Comparison of ENCODE assay signal across 9 mouse cellular contexts in the genomic region with DNA sequence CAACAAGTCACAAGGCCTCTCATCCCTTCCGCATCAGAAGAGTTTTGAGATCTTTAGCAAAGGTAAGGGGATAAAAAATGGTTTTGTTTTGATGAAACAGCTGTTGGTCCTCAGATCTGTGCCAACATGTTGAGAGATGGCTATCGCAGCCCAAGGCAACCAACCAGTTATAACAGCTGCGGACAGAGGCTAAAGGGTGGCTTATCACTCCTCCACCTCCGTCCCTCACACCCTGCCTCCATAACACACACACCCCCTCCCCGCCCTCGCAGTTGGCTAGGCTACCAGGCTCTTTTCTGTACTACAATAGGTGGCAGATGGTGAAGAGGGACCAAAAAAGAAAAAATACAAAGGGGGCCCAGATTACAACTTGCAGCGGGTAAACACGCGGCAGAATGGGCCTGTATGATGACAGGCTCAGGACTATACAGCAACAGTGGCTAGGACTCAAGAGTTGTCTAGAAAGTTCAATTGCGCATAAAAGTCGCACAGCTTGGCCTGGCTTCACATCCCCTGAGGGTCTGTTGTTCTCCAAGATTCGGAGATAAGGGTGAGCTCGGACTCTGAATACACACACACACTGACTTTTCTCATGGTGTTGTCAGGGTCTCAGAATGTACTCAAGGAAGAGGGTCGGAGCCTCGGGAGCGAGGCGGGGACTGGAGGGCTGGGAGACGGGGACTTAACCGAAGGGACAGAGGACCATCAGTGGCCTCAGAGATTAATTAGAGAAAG. TPM values are rescaled to one million over a fixed set of nuclear protein-coding genes. Genes with fewer than 3 reads are reported as not detected.
A peak's percentile ranks its signal among the peaks of the same experiment; 100 is the strongest.
DNase-seq lines count a peak whose midpoint lies in the region; ATAC-seq and TF ChIP-seq lines count a peak whose summit lies in the region.
"Had no signal": no experiment of that assay in that cellular context is flagged by ENCODE, and none has a peak within 500 bp of the region (broad histone marks: within the 10 kb centered on the region; RNA-seq: fewer than 3 reads in every experiment).

No protein-coding gene starts in this region.

- TF ChIP-seq EP300 in CH12.LX (IDR thresholded peaks at IDR 0.05; ENCODE audit: low read length): no peak

- in situ Hi-C loops in CH12.LX (cut with MboI; ENCODE audit: low pct_ligation_motif_present, low pct_unique_long_range_greater_than_20kb, low sequenced_read_pairs): no loop called here

- peak overlapping the region; percentile 70 for H3K9ac ChIP-seq in CH12.LX (ENCODE audit: insufficient read depth, low read depth)
- H3K9ac ChIP-seq in embryonic facial prominence, embryonic 11.5 days (replicated peaks; ENCODE audit: low read length): peak overlapping the region; percentile 73
- H3K9ac ChIP-seq in hindbrain, embryonic 14.5 days: peak overlapping the region; percentile 85
- H3K9ac ChIP-seq in liver, embryonic 13.5 days: peak overlapping the region; percentile 98

- TF ChIP-seq RAD21 in CH12.LX (IDR thresholded peaks at IDR 0.05; ENCODE audit: low read depth, low read length): no peak

- H3K4me2 ChIP-seq in CH12.LX (ENCODE audit: insufficient read depth, low read depth, poor library complexity, severe bottlenecking): peak overlapping the region; percentile 80
- peak overlapping the region; percentile 80 for H3K4me2 ChIP-seq in embryonic facial prominence, embryonic 11.5 days (ENCODE audit: low read depth, low read length)
- peak overlapping the region; percentile 86 for H3K4me2 ChIP-seq in hindbrain, embryonic 14.5 days (replicated peaks)
- H3K4me2 ChIP-seq in liver, embryonic 13.5 days: peak overlapping the region; percentile 90

- peak; percentile 56 for DNase-seq in embryo, embryonic 10.5 days (ENCODE audit: low spot score)
- DNase-seq in embryo, embryonic 11 days: no peak
- DNase-seq in CH12.LX (ENCODE audit: extremely low read depth): no peak
- DNase-seq in embryonic facial prominence, embryonic 11.5 days (ENCODE audit: low spot score): peak; percentile 24
- DNase-seq in hindbrain, embryonic 14.5 days (ENCODE audit: low spot score): no peak
- DNase-seq in liver, embryonic 13.5 days: peak; percentile 83
- peak; percentile 37 to 56 for DNase-seq in natural killer cell, adult 2 months (ENCODE audit: low spot score in 2 of 2)
- no peak for DNase-seq in frontal cortex, adult 2 months (ENCODE audit: extremely low spot score in 1 of 2, low spot score in 1 of 2)

- 0 out of 2 replicates have a peak, but pooled peaks have one; percentile 11 for ATAC-seq in embryonic facial prominence, embryonic 11.5 days (replicated peaks; ENCODE audit: insufficient number of reproducible peaks, low FRiP score, low TSS enrichment, low read depth)
- no peak; the same call in 1 of the 2 replicates for ATAC-seq in hindbrain, embryonic 14.5 days (ENCODE audit: low FRiP score)
- ATAC-seq in liver, embryonic 13.5 days (ENCODE audit: low read depth): peak; percentile 64

- TF ChIP-seq POLR2A in CH12.LX (IDR thresholded peaks at IDR 0.05; ENCODE audit: low read depth, low read length): no peak

- dilution Hi-C loops in CH12.LX (cut with MboI; ENCODE audit: extremely low pct_ligation_motif_present, extremely low pct_unique_long_range_greater_than_20kb, low sequenced_read_pairs): no loop called here

- H3K27me3 ChIP-seq in CH12.LX (replicated peaks): peaks cover 21% of the 10 kb centered on the region
- H3K27me3 ChIP-seq in embryonic facial prominence, embryonic 11.5 days (ENCODE audit: control insufficient read depth, insufficient read depth, low read length): no peaks in the 10 kb centered on the region
- H3K27me3 ChIP-seq in hindbrain, embryonic 14.5 days (ENCODE audit: control insufficient read depth, insufficient read depth, low read length): no peaks in the 10 kb centered on the region
- no peaks in the 10 kb centered on the region for H3K27me3 ChIP-seq in liver, embryonic 13.5 days

- TF ChIP-seq CTCF in CH12.LX (conservative IDR thresholded peaks at IDR 0.05 in 1 of 2, IDR thresholded peaks at IDR 0.05 in 1 of 2; ENCODE audit: low read depth in 2 of 2, low read length in 2 of 2): no peak

- no peak overlapping the region for H3K27ac ChIP-seq in CH12.LX (ENCODE audit: insufficient read depth, low read depth)
- H3K27ac ChIP-seq in embryonic facial prominence, embryonic 11.5 days (replicated peaks; ENCODE audit: low read depth, low read length): peak overlapping the region; percentile 3; the same call in 1 of the 2 replicates
- peak overlapping the region; percentile 79 for H3K27ac ChIP-seq in hindbrain, embryonic 14.5 days
- peak overlapping the region; percentile 100 for H3K27ac ChIP-seq in liver, embryonic 13.5 days

- whole genome bisulfite sequencing in embryonic facial prominence, embryonic 11.5 days: 17% methylated on average over 19 of the region's 19 CpGs
- WGBS in hindbrain, embryonic 14.5 days: 5% methylated on average over 19 of the region's 19 CpGs
- WGBS in liver, embryonic 13.5 days (ENCODE audit: insufficient replicate concordance): 3% methylated on average over 19 of the region's 19 CpGs

- peaks cover 19 to 51% of the 10 kb centered on the region in 2 experiments for H3K4me1 ChIP-seq in CH12.LX (ENCODE audit: control insufficient read depth in 1 of 2, insufficient read depth in 2 of 2)
- H3K4me1 ChIP-seq in embryonic facial prominence, embryonic 11.5 days (ENCODE audit: control insufficient read depth, insufficient read depth, low read length): no peaks in the 10 kb centered on the region; the same call in 1 of the 2 replicates
- H3K4me1 ChIP-seq in hindbrain, embryonic 14.5 days (replicated peaks; ENCODE audit: control insufficient read depth, insufficient read depth, low read length): peaks cover 21% of the 10 kb centered on the region
- peaks cover 90% of the 10 kb centered on the region for H3K4me1 ChIP-seq in liver, embryonic 13.5 days (replicated peaks)

- peak overlapping the region; percentile 68 to 83 (median 78) for H3K4me3 ChIP-seq in CH12.LX (replicated peaks in 1 of 3; ENCODE audit: low read depth in 2 of 3, low read length in 2 of 3, poor library complexity in 1 of 3)
- peak overlapping the region; percentile 70 for H3K4me3 ChIP-seq in embryonic facial prominence, embryonic 11.5 days (ENCODE audit: low read depth, low read length)
- H3K4me3 ChIP-seq in hindbrain, embryonic 14.5 days (replicated peaks; ENCODE audit: low read length): peak overlapping the region; percentile 76
- H3K4me3 ChIP-seq in liver, embryonic 13.5 days (replicated peaks): peak overlapping the region; percentile 87

- no peaks in the 10 kb centered on the region for H3K9me3 ChIP-seq in CH12.LX (replicated peaks; ENCODE audit: low read length)
- H3K9me3 ChIP-seq in embryonic facial prominence, embryonic 11.5 days (replicated peaks; ENCODE audit: control insufficient read depth, low read length): no peaks in the 10 kb centered on the region
- no peaks in the 10 kb centered on the region for H3K9me3 ChIP-seq in hindbrain, embryonic 14.5 days (ENCODE audit: control insufficient read depth, low read length)
- no peaks in the 10 kb centered on the region for H3K9me3 ChIP-seq in liver, embryonic 13.5 days (replicated peaks)

- H3K79me2 ChIP-seq in CH12.LX (replicated peaks; ENCODE audit: control insufficient read depth, extremely low read depth, insufficient read depth, poor library complexity, severe bottlenecking): peaks cover 11% of the 10 kb centered on the region; the same call in 1 of the 2 replicates

- H3K36me3 ChIP-seq in CH12.LX (replicated peaks in 1 of 2; ENCODE audit: control insufficient read depth in 1 of 2, insufficient read depth in 1 of 2, low read length in 1 of 2): peaks cover 13 to 33% of the 10 kb centered on the region in 2 experiments
- no peaks in the 10 kb centered on the region; the same call in 1 of the 2 replicates for H3K36me3 ChIP-seq in embryonic facial prominence, embryonic 11.5 days (replicated peaks; ENCODE audit: control insufficient read depth, insufficient read depth, low read depth, low read length)
- no peaks in the 10 kb centered on the region for H3K36me3 ChIP-seq in hindbrain, embryonic 14.5 days (replicated peaks; ENCODE audit: control insufficient read depth, insufficient read depth)
- peaks cover 39% of the 10 kb centered on the region for H3K36me3 ChIP-seq in liver, embryonic 13.5 days

TF ChIP-seq in CH12.LX, 34 proteins besides CTCF, POLR2A, EP300 and RAD21:
- 0 out of 2 replicates have a peak, but pooled peaks have one; percentile 6 for TF ChIP-seq MXI1 (IDR thresholded peaks at IDR 0.05; ENCODE audit: low read depth, low read length)
- TF ChIP-seq ZMIZ1 (IDR thresholded peaks at IDR 0.05; ENCODE audit: low read depth, low read length): no peak

RNA-seq across cellular contexts. Expression of a gene that starts 0.7 kb away (rescaled TPM):
- total RNA-seq in CH12.LX (2012; rRNA removed) (11.6 and 14.4 TPM in 2 replicates), CH12.LX (2014; rRNA removed) (14.8 and 19.7 TPM in 2 replicates)
- polyA plus RNA-seq in CH12.LX (2012; ENCODE audit: insufficient read length, low read depth): 6.9 and 7.2 TPM in 2 replicates
- 38.1 and 38.9 TPM in 2 replicates for polyA plus RNA-seq in embryonic facial prominence, embryonic 11.5 days (2014; fragmentation: Nextera tagmentation; extraction: Ambion mirVana)
- polyA plus RNA-seq in hindbrain, embryonic 14.5 days (2014; fragmentation: Nextera tagmentation; extraction: Ambion mirVana): 26.3 and 29.0 TPM in 2 replicates
- 79.6 and 89.1 TPM in 2 replicates for polyA plus RNA-seq in liver, embryonic 13.5 days (2015; fragmentation: Nextera tagmentation; extraction: Ambion mirVana)
- polyA plus RNA-seq in frontal cortex, adult 2 months (2012; rRNA removed): 18.8 and 32.5 TPM in 2 replicates

RNA-seq across cellular contexts. Expression of a gene that starts 32.8 kb away (rescaled TPM):
- total RNA-seq in CH12.LX (2012; rRNA removed): 0.25 and 0.71 TPM in 2 replicates
- total RNA-seq in CH12.LX (2014; rRNA removed): 0.28 and 0.47 TPM in 2 replicates
- 0.18 and 0.36 TPM in 2 replicates for polyA plus RNA-seq in CH12.LX (2012; ENCODE audit: insufficient read length, low read depth)
- not detected in 2 replicates for polyA plus RNA-seq in embryonic facial prominence, embryonic 11.5 days (2014; fragmentation: Nextera tagmentation; extraction: Ambion mirVana)
- 0.20 and 0.23 TPM in 2 replicates for polyA plus RNA-seq in hindbrain, embryonic 14.5 days (2014; fragmentation: Nextera tagmentation; extraction: Ambion mirVana)
- 0.08 and 0.12 TPM in 2 replicates for polyA plus RNA-seq in liver, embryonic 13.5 days (2015; fragmentation: Nextera tagmentation; extraction: Ambion mirVana)
- polyA plus RNA-seq in frontal cortex, adult 2 months (2012; rRNA removed): 0.22 and 0.23 TPM in 2 replicates
- total RNA-seq: left cerebral cortex, postnatal 25 days had no signal

RNA-seq across cellular contexts. Expression of a gene that starts 41.2 kb away (rescaled TPM):
- total RNA-seq in CH12.LX (2012; rRNA removed) (not detected in 2 replicates), CH12.LX (2014; rRNA removed) (not detected in 2 replicates)
- not detected in 2 replicates for polyA plus RNA-seq in CH12.LX (2012; ENCODE audit: insufficient read length, low read depth)
- 2.4 and 3.9 TPM in 2 replicates for polyA plus RNA-seq in embryonic facial prominence, embryonic 11.5 days (2014; fragmentation: Nextera tagmentation; extraction: Ambion mirVana)
- 5.3 and 6.2 TPM in 2 replicates for polyA plus RNA-seq in hindbrain, embryonic 14.5 days (2014; fragmentation: Nextera tagmentation; extraction: Ambion mirVana)
- polyA plus RNA-seq in liver, embryonic 13.5 days (2015; fragmentation: Nextera tagmentation; extraction: Ambion mirVana): 2.2 and 2.5 TPM in 2 replicates
- 9.1 and 16.2 TPM in 2 replicates for polyA plus RNA-seq in frontal cortex, adult 2 months (2012; rRNA removed)

Comparison
In these comparisons a context has a peak if more than half of its experiments do, and no peak if none do; other contexts are left out.
1. DNase-seq: peak in embryo, embryonic 10.5 days (single experiment), embryonic facial prominence, embryonic 11.5 days (single experiment), liver, embryonic 13.5 days (single experiment) and natural killer cell, adult 2 months (2 of 2); none in embryo, embryonic 11 days (single experiment), CH12.LX (single experiment), hindbrain, embryonic 14.5 days (single experiment) and frontal cortex, adult 2 months (0 of 2).
2. Peak in every context shown above with its lines, with median percentiles within 50 percentile points of each other: H3K4me2 ChIP-seq, H3K4me3 ChIP-seq and H3K9ac ChIP-seq.